Mouse (Mus musculus): ENCODE measurements around the gene Comt. TPM values are rescaled to one million over a fixed set of nuclear protein-coding genes. Genes with fewer than 3 reads are reported as not detected.

Comt gene
- polyA plus RNA-seq, 1 experiment from 2014 or later, result 60.1 TPM

- H3K27ac ChIP-seq (replicated peaks), result peak overlapping the region; percentile 49
- H3K9ac ChIP-seq (replicated peaks), result no peak overlapping the region; the same call in 1 of the 2 replicates
- H3K4me3 ChIP-seq, result no peak overlapping the region
- no peaks in the 10 kb centered on the region for H3K27me3 ChIP-seq
- WGBS, result 53% methylated on average over 2 of the region's 2 CpGs
- no peak for ATAC-seq (ENCODE audit: low FRiP score, low read depth)
- H3K36me3 ChIP-seq, result peaks cover 80% of the 10 kb centered on the region
- H3K4me1 ChIP-seq, result peaks cover 32% of the 10 kb centered on the region
- H3K9me3 ChIP-seq, result no peaks in the 10 kb centered on the region
- H3K4me2 ChIP-seq (replicated peaks), result no peak overlapping the region
Observed at GRCm38 (mm10) chr16:18405876-18406275, 20.8 kb downstream of the Comt start.

GRCm38 (mm10) chr16:18405091-18405854 is 21.4 kb downstream of the Comt start:
- H3K27me3 ChIP-seq, result no peaks in the 10 kb centered on the region
- no peaks in the 10 kb centered on the region for H3K9me3 ChIP-seq
- peaks cover 81% of the 10 kb centered on the region for H3K36me3 ChIP-seq
- no peak overlapping the region for H3K4me3 ChIP-seq
- 94% methylated on average over 13 of the region's 13 CpGs for WGBS
- no peak overlapping the region; the same call in 1 of the 2 replicates for H3K9ac ChIP-seq (replicated peaks)
- H3K4me1 ChIP-seq, result peaks cover 33% of the 10 kb centered on the region
- peak overlapping the region; percentile 49 for H3K27ac ChIP-seq (replicated peaks)
- no peak for ATAC-seq (ENCODE audit: low FRiP score, low read depth)
- no peak overlapping the region for H3K4me2 ChIP-seq (replicated peaks)

- H3K27me3 ChIP-seq, result no peaks in the 10 kb centered on the region
- no peak overlapping the region for H3K4me3 ChIP-seq
- H3K4me1 ChIP-seq, result peaks cover 53% of the 10 kb centered on the region
- H3K9me3 ChIP-seq, result no peaks in the 10 kb centered on the region
- H3K36me3 ChIP-seq, result peaks cover 85% of the 10 kb centered on the region
- H3K9ac ChIP-seq (replicated peaks), result no peak overlapping the region
- no peak for ATAC-seq (ENCODE audit: low FRiP score, low read depth)
- no peak overlapping the region for H3K27ac ChIP-seq (replicated peaks)
- 90% methylated on average over 12 of the region's 12 CpGs for WGBS
- H3K4me2 ChIP-seq (replicated peaks), result no peak overlapping the region
Observed at GRCm38 (mm10) chr16:18403285-18403684, 23.4 kb downstream of the Comt start.

- H3K9ac ChIP-seq (replicated peaks), result 0 out of 2 replicates have a peak overlapping the region, but pooled peaks have one; percentile 12
- no peaks in the 10 kb centered on the region for H3K9me3 ChIP-seq
- WGBS, result 12% methylated on average over 7 of the region's 7 CpGs
- H3K27ac ChIP-seq (replicated peaks), result peak overlapping the region; percentile 89
- H3K4me3 ChIP-seq, result peak overlapping the region; percentile 4; the same call in 1 of the 2 replicates
- H3K36me3 ChIP-seq, result peaks cover 87% of the 10 kb centered on the region
- no peaks in the 10 kb centered on the region for H3K27me3 ChIP-seq
- H3K4me2 ChIP-seq (replicated peaks), result peak overlapping the region; percentile 38
- peak; percentile 92 for ATAC-seq (ENCODE audit: low FRiP score, low read depth)
- H3K4me1 ChIP-seq, result peaks cover 62% of the 10 kb centered on the region
Observed at GRCm38 (mm10) chr16:18400472-18401216, 26.0 kb downstream of the Comt start.

GRCm38 (mm10) chr16:18400028-18400427 is 26.6 kb downstream of the Comt start:
- H3K27ac ChIP-seq (replicated peaks), result peak overlapping the region; percentile 89
- peak overlapping the region; percentile 38 for H3K4me2 ChIP-seq (replicated peaks)
- H3K9me3 ChIP-seq, result no peaks in the 10 kb centered on the region
- peaks cover 62% of the 10 kb centered on the region for H3K4me1 ChIP-seq
- H3K36me3 ChIP-seq, result peaks cover 81% of the 10 kb centered on the region
- WGBS, result 63% methylated on average over 9 of the region's 9 CpGs
- H3K9ac ChIP-seq (replicated peaks), result no peak overlapping the region; the same call in 1 of the 2 replicates
- H3K4me3 ChIP-seq, result no peak overlapping the region
- ATAC-seq (ENCODE audit: low FRiP score, low read depth), result no peak
- H3K27me3 ChIP-seq, result no peaks in the 10 kb centered on the region

- H3K4me3 ChIP-seq, result no peak overlapping the region
- H3K27me3 ChIP-seq, result no peaks in the 10 kb centered on the region
- peaks cover 51% of the 10 kb centered on the region for H3K36me3 ChIP-seq
- 93% methylated on average over 27 of the region's 27 CpGs for WGBS
- H3K9ac ChIP-seq (replicated peaks), result no peak overlapping the region
- no peaks in the 10 kb centered on the region for H3K9me3 ChIP-seq
- no peak overlapping the region for H3K27ac ChIP-seq (replicated peaks)
- H3K4me2 ChIP-seq (replicated peaks), result no peak overlapping the region
- ATAC-seq (ENCODE audit: low FRiP score, low read depth), result no peak
- peaks cover 87% of the 10 kb centered on the region for H3K4me1 ChIP-seq
Observed at GRCm38 (mm10) chr16:18396791-18397621, 29.6 kb downstream of the Comt start.

GRCm38 (mm10) chr16:18396201-18396600 is 30.5 kb downstream of the Comt start:
- H3K27me3 ChIP-seq, result no peaks in the 10 kb centered on the region
- WGBS, result 74% methylated on average over 2 of the region's 2 CpGs
- peaks cover 45% of the 10 kb centered on the region for H3K36me3 ChIP-seq
- H3K4me3 ChIP-seq, result no peak overlapping the region
- ATAC-seq (ENCODE audit: low FRiP score, low read depth), result no peak
- H3K4me2 ChIP-seq (replicated peaks), result peak overlapping the region; percentile 90
- peak overlapping the region; percentile 21; the same call in 1 of the 2 replicates for H3K9ac ChIP-seq (replicated peaks)
- H3K4me1 ChIP-seq, result peaks cover 82% of the 10 kb centered on the region
- H3K9me3 ChIP-seq, result no peaks in the 10 kb centered on the region
- peak overlapping the region; percentile 91 for H3K27ac ChIP-seq (replicated peaks)

- no peak for ATAC-seq (ENCODE audit: low FRiP score, low read depth)
- Histone ChIP-seq H3K4me3 (peak overlapping the region; percentile 17), H3K36me3 (peaks cover 45% of the 10 kb centered on the region), H3K4me1 (peaks cover 76% of the 10 kb centered on the region), H3K4me2 (replicated peaks) (peak overlapping the region; percentile 90), H3K9me3 (no peaks in the 10 kb centered on the region), H3K27ac (replicated peaks) (peak overlapping the region; percentile 91), H3K27me3 (no peaks in the 10 kb centered on the region), H3K9ac (replicated peaks) (peak overlapping the region; percentile 21; the same call in 1 of the 2 replicates)
- WGBS, result 15% methylated on average over 6 of the region's 7 CpGs
Observed at GRCm38 (mm10) chr16:18395620-18396036, 31.0 kb downstream of the Comt start.

- ATAC-seq (ENCODE audit: low FRiP score, low read depth), result peak; percentile 55
- no peaks in the 10 kb centered on the region for H3K27me3 ChIP-seq
- H3K4me2 ChIP-seq (replicated peaks), result peak overlapping the region; percentile 90
- no peaks in the 10 kb centered on the region for H3K9me3 ChIP-seq
- 13% methylated on average over 11 of the region's 11 CpGs for WGBS
- H3K4me1 ChIP-seq, result peaks cover 70% of the 10 kb centered on the region
- H3K27ac ChIP-seq (replicated peaks), result peak overlapping the region; percentile 91
- peak overlapping the region; percentile 35 for H3K9ac ChIP-seq (replicated peaks)
- peak overlapping the region; percentile 17 for H3K4me3 ChIP-seq
- H3K36me3 ChIP-seq, result peaks cover 40% of the 10 kb centered on the region
Observed at GRCm38 (mm10) chr16:18394777-18395619, 31.7 kb downstream of the Comt start.

- H3K9me3 ChIP-seq, result no peaks in the 10 kb centered on the region
- H3K27me3 ChIP-seq, result no peaks in the 10 kb centered on the region
- peak overlapping the region; percentile 76 for H3K4me3 ChIP-seq
- H3K27ac ChIP-seq (replicated peaks), result peak overlapping the region; percentile 91
- H3K4me1 ChIP-seq, result peaks cover 64% of the 10 kb centered on the region
- peak overlapping the region; percentile 86 for H3K9ac ChIP-seq (replicated peaks)
- peak overlapping the region; percentile 90 for H3K4me2 ChIP-seq (replicated peaks)
- peaks cover 30% of the 10 kb centered on the region for H3K36me3 ChIP-seq
- ATAC-seq (ENCODE audit: low FRiP score, low read depth), result no peak
- 62% methylated on average over 3 of the region's 3 CpGs for WGBS
Observed at GRCm38 (mm10) chr16:18394056-18394455, 32.6 kb downstream of the Comt start.

- Histone ChIP-seq H3K27ac (replicated peaks) (peak overlapping the region; percentile 91), H3K4me2 (replicated peaks) (peak overlapping the region; percentile 90), H3K27me3 (no peaks in the 10 kb centered on the region), H3K36me3 (peaks cover 26% of the 10 kb centered on the region), H3K4me3 (peak overlapping the region; percentile 76), H3K4me1 (peaks cover 64% of the 10 kb centered on the region), H3K9ac (replicated peaks) (peak overlapping the region; percentile 86), H3K9me3 (no peaks in the 10 kb centered on the region)
- WGBS, result 49% methylated on average over 5 of the region's 5 CpGs
- no peak for ATAC-seq (ENCODE audit: low FRiP score, low read depth)
Observed at GRCm38 (mm10) chr16:18393595-18393994, 33.1 kb downstream of the Comt start.

All from midbrain, embryonic 12.5 days (tissue).